Mouse (Mus musculus) layer of hippocampus, adult 11-12 months (tissue): ENCODE results near the gene Utp4.
A peak's percentile ranks its signal among the peaks of the same experiment; 100 is the strongest.
"Not testable (repeated sequence)": the region's sequence is repeated elsewhere in the genome, so short reads cannot be mapped to it uniquely, and the experiment has no call there.

ENCODE experiments used
- DNase-seq: peaks from one replicate; pipeline ENCODE4 v3.0.0; 2022; ENCODE audit warnings: low spot score

The Utp4 gene

GRCm38 (mm10) chr8:106905727-106906480 is 12.5 kb downstream of the Utp4 start:
- DNase-seq, result peak; percentile 83

GRCm38 (mm10) chr8:106906635-106907034 is 13.2 kb downstream of the Utp4 start:
- DNase-seq, result no peak

- DNase-seq, result no peak
Observed at GRCm38 (mm10) chr8:106907450-106907849, 14.0 kb downstream of the Utp4 start.

- no peak for DNase-seq
Observed at GRCm38 (mm10) chr8:106908291-106908690, 14.9 kb downstream of the Utp4 start.

GRCm38 (mm10) chr8:106913631-106914030 is 20.2 kb downstream of the Utp4 start:
- DNase-seq, result no peak

- DNase-seq, result peak; percentile 62
Observed at GRCm38 (mm10) chr8:106919721-106920394, 26.4 kb downstream of the Utp4 start.

- DNase-seq, result no peak
Observed at GRCm38 (mm10) chr8:106920395-106920741, 26.9 kb downstream of the Utp4 start.

GRCm38 (mm10) chr8:106924057-106924456 is 30.6 kb downstream of the Utp4 start:
- DNase-seq, result no peak

GRCm38 (mm10) chr8:106924904-106925349 is 31.5 kb downstream of the Utp4 start:
- DNase-seq, result peak; percentile 38

- no peak for DNase-seq
Observed at GRCm38 (mm10) chr8:106925446-106925845, 32.0 kb downstream of the Utp4 start.

- no peak for DNase-seq
Observed at GRCm38 (mm10) chr8:106927247-106927646, 33.8 kb downstream of the Utp4 start.

- DNase-seq, result not testable (repeated sequence)
Observed at GRCm38 (mm10) chr8:106928182-106928581, 34.7 kb downstream of the Utp4 start.

- no peak for DNase-seq
Observed at GRCm38 (mm10) chr8:106929155-106929913, 35.9 kb downstream of the Utp4 start.

- no peak for DNase-seq
Observed at GRCm38 (mm10) chr8:106929921-106930320, 36.5 kb downstream of the Utp4 start.

- DNase-seq, result no peak
Observed at GRCm38 (mm10) chr8:106932376-106933065, 39.1 kb downstream of the Utp4 start.

- no peak for DNase-seq
Observed at GRCm38 (mm10) chr8:106933506-106934143, 40.2 kb downstream of the Utp4 start.

- DNase-seq, result no peak
Observed at GRCm38 (mm10) chr8:106934226-106934977, 41.0 kb downstream of the Utp4 start.

- DNase-seq, result peak; percentile 91
Observed at GRCm38 (mm10) chr8:106935324-106935869, 42.0 kb downstream of the Utp4 start, which contains the start of gene Sntb2. Gene Sntb2, plus strand, starts transcription at chr8:106935750.

GRCm38 (mm10) chr8:106935899-106936477 is 42.6 kb downstream of the Utp4 start:
- DNase-seq, result peak; percentile 34

GRCm38 (mm10) chr8:106936478-106937051 is 43.1 kb downstream of the Utp4 start:
- peak; percentile 43 for DNase-seq
